Mouse (Mus musculus): ENCODE results near the gene Olfr574.

Gene Olfr574

GRCm38 (mm10) chr7:102948167-102948566, at the start of gene Olfr574:
Gene Olfr574, plus strand, starts transcription at chr7:102948467.
- no peak for DNase-seq

- DNase-seq = no peak
Measured at GRCm38 (mm10) chr7:102915261-102915660, 33.0 kb upstream of the Olfr574 start.

GRCm38 (mm10) chr7:102916405-102916804, 31.9 kb upstream of the Olfr574 start:
- DNase-seq = no peak

- no peak for DNase-seq
Measured at GRCm38 (mm10) chr7:102917032-102917875, 31.0 kb upstream of the Olfr574 start, which contains the start of gene Olfr571. Gene Olfr571, minus strand, starts transcription at chr7:102917536.

GRCm38 (mm10) chr7:102919632-102920031, 28.6 kb upstream of the Olfr574 start:
- no peak for DNase-seq

- DNase-seq = no peak
Measured at GRCm38 (mm10) chr7:102924109-102924508, 24.2 kb upstream of the Olfr574 start, which contains the start of gene Olfr572. Gene Olfr572, plus strand, starts transcription at chr7:102924409.

GRCm38 (mm10) chr7:102927105-102927504, 21.2 kb upstream of the Olfr574 start:
- no peak for DNase-seq

- no peak for DNase-seq
Measured at GRCm38 (mm10) chr7:102942475-102942874, 5.8 kb upstream of the Olfr574 start, which contains the start of gene Olfr573-ps1. Gene Olfr573-ps1, minus strand, starts transcription at chr7:102942575.

GRCm38 (mm10) chr7:102943417-102943816, 4.8 kb upstream of the Olfr574 start:
- no peak for DNase-seq

GRCm38 (mm10) chr7:102950732-102951131, 2.5 kb downstream of the Olfr574 start:
- DNase-seq = no peak

- no peak for DNase-seq
Measured at GRCm38 (mm10) chr7:102958137-102958536, 9.9 kb downstream of the Olfr574 start.

GRCm38 (mm10) chr7:102958593-102958992, 10.3 kb downstream of the Olfr574 start, which contains the start of gene Olfr575:
Gene Olfr575, minus strand, starts transcription at chr7:102958775.
- no peak for DNase-seq

GRCm38 (mm10) chr7:102962360-102962759, 14.1 kb downstream of the Olfr574 start, which contains the start of gene Olfr576:
Gene Olfr576, plus strand, starts transcription at chr7:102962660.
- no peak for DNase-seq

GRCm38 (mm10) chr7:102974399-102974798, 26.1 kb downstream of the Olfr574 start:
- DNase-seq = no peak

GRCm38 (mm10) chr7:102975843-102976242, 27.6 kb downstream of the Olfr574 start, which contains the start of gene Olfr577:
Gene Olfr577, minus strand, starts transcription at chr7:102975943.
- no peak for DNase-seq

- DNase-seq = no peak
Measured at GRCm38 (mm10) chr7:102989224-102989623, 41.0 kb downstream of the Olfr574 start, which contains the start of gene Olfr578. Gene Olfr578, minus strand, starts transcription at chr7:102989324.
